ENCODE assay signal across 9 mouse cellular contexts in genomic region chr5:123679546-123680263, GRCm38 (mm10). TPM values are rescaled to one million over a fixed set of nuclear protein-coding genes. Genes with fewer than 3 reads are reported as not detected.
DNase-seq lines count a peak whose midpoint lies in the region; ATAC-seq lines count a peak whose summit lies in the region.
"Had no signal": no experiment of that assay in that cellular context is flagged by ENCODE, and none has a peak within 500 bp of the region (broad histone marks: within the 10 kb centered on the region; RNA-seq: fewer than 3 reads in every experiment).

No protein-coding gene starts in this region.

- H3K27ac ChIP-seq in hindbrain, embryonic 15.5 days (replicated peaks): peak overlapping the region; percentile 20; the same call in 1 of the 2 replicates
- H3K27ac ChIP-seq in hindbrain, embryonic 11.5 days (ENCODE audit: low read depth, low read length): no peak overlapping the region
- H3K27ac ChIP-seq in midbrain, embryonic 11.5 days (ENCODE audit: low read depth, low read length): no peak overlapping the region
- H3K27ac ChIP-seq in midbrain, embryonic 13.5 days: no peak overlapping the region
- peak overlapping the region; percentile 64 for H3K27ac ChIP-seq in stomach, embryonic 16.5 days (ENCODE audit: low read length)
- H3K27ac ChIP-seq: liver, embryonic 14.5 days had no signal

- no peak overlapping the region for H3K9ac ChIP-seq in hindbrain, embryonic 15.5 days
- no peak overlapping the region for H3K9ac ChIP-seq in hindbrain, embryonic 11.5 days (ENCODE audit: low read depth, low read length)
- H3K9ac ChIP-seq in midbrain, embryonic 11.5 days (ENCODE audit: low read length): no peak overlapping the region
- H3K9ac ChIP-seq in midbrain, embryonic 13.5 days (replicated peaks): no peak overlapping the region
- no peak overlapping the region for H3K9ac ChIP-seq in stomach, embryonic 16.5 days (ENCODE audit: low read length)
- H3K9ac ChIP-seq: liver, embryonic 14.5 days had no signal

- H3K4me2 ChIP-seq in hindbrain, embryonic 15.5 days: no peak overlapping the region
- no peak overlapping the region for H3K4me2 ChIP-seq in hindbrain, embryonic 11.5 days (replicated peaks; ENCODE audit: low read depth, low read length)
- no peak overlapping the region for H3K4me2 ChIP-seq in midbrain, embryonic 11.5 days
- no peak overlapping the region for H3K4me2 ChIP-seq in midbrain, embryonic 13.5 days (replicated peaks)
- H3K4me2 ChIP-seq in stomach, embryonic 16.5 days (ENCODE audit: low read depth, low read length): peak overlapping the region; percentile 9; the same call in 1 of the 2 replicates

- no peaks in the 10 kb centered on the region for H3K9me3 ChIP-seq in hindbrain, embryonic 15.5 days
- H3K9me3 ChIP-seq in hindbrain, embryonic 11.5 days (ENCODE audit: control insufficient read depth, low read length): no peaks in the 10 kb centered on the region
- H3K9me3 ChIP-seq in midbrain, embryonic 11.5 days (ENCODE audit: control insufficient read depth, low read length): no peaks in the 10 kb centered on the region
- H3K9me3 ChIP-seq in midbrain, embryonic 13.5 days: no peaks in the 10 kb centered on the region
- no peaks in the 10 kb centered on the region for H3K9me3 ChIP-seq in stomach, embryonic 16.5 days (replicated peaks; ENCODE audit: control insufficient read depth, low read length)

- WGBS in hindbrain, embryonic 15.5 days: 29% methylated on average over 5 of the region's 5 CpGs
- 70% methylated on average over 5 of the region's 5 CpGs for WGBS in hindbrain, embryonic 11.5 days
- WGBS in midbrain, embryonic 11.5 days: 69% methylated on average over 5 of the region's 5 CpGs
- WGBS in midbrain, embryonic 13.5 days: 53% methylated on average over 5 of the region's 5 CpGs
- WGBS in stomach, embryonic 16.5 days: 35% methylated on average over 5 of the region's 5 CpGs

- H3K27me3 ChIP-seq in hindbrain, embryonic 15.5 days: no peaks in the 10 kb centered on the region
- H3K27me3 ChIP-seq in hindbrain, embryonic 11.5 days (ENCODE audit: control insufficient read depth, insufficient read depth, low read length): no peaks in the 10 kb centered on the region
- H3K27me3 ChIP-seq in midbrain, embryonic 11.5 days (ENCODE audit: control insufficient read depth, insufficient read depth, low read length): no peaks in the 10 kb centered on the region
- no peaks in the 10 kb centered on the region for H3K27me3 ChIP-seq in midbrain, embryonic 13.5 days
- H3K27me3 ChIP-seq in stomach, embryonic 16.5 days (ENCODE audit: control insufficient read depth, insufficient read depth, low read length): no peaks in the 10 kb centered on the region

- H3K4me1 ChIP-seq in hindbrain, embryonic 15.5 days (replicated peaks): peaks cover 32% of the 10 kb centered on the region
- no peaks in the 10 kb centered on the region for H3K4me1 ChIP-seq in hindbrain, embryonic 11.5 days (replicated peaks; ENCODE audit: control insufficient read depth, insufficient read depth, low read length)
- H3K4me1 ChIP-seq in midbrain, embryonic 11.5 days (ENCODE audit: control insufficient read depth, insufficient read depth, low read length): peaks cover 10% of the 10 kb centered on the region
- peaks cover 38% of the 10 kb centered on the region for H3K4me1 ChIP-seq in midbrain, embryonic 13.5 days (replicated peaks)
- peaks cover 28% of the 10 kb centered on the region for H3K4me1 ChIP-seq in stomach, embryonic 16.5 days (ENCODE audit: control insufficient read depth, insufficient read depth, low read length)

- no peak for ATAC-seq in hindbrain, embryonic 15.5 days (ENCODE audit: low FRiP score, low read depth)
- no peak for ATAC-seq in hindbrain, embryonic 11.5 days (ENCODE audit: low FRiP score)
- ATAC-seq in midbrain, embryonic 11.5 days (ENCODE audit: low FRiP score): no peak
- no peak for ATAC-seq in midbrain, embryonic 13.5 days
- ATAC-seq in stomach, embryonic 16.5 days (ENCODE audit: insufficient read depth, low FRiP score): no peak
- ATAC-seq: midbrain, embryonic 16.5 days had no signal

- H3K4me3 ChIP-seq in hindbrain, embryonic 15.5 days: no peak overlapping the region
- H3K4me3 ChIP-seq in hindbrain, embryonic 11.5 days (ENCODE audit: low read depth, low read length): no peak overlapping the region
- H3K4me3 ChIP-seq in midbrain, embryonic 11.5 days (ENCODE audit: low read depth, low read length): no peak overlapping the region
- H3K4me3 ChIP-seq in midbrain, embryonic 13.5 days (replicated peaks): no peak overlapping the region
- no peak overlapping the region for H3K4me3 ChIP-seq in stomach, embryonic 16.5 days (replicated peaks; ENCODE audit: low read length)

- H3K36me3 ChIP-seq in hindbrain, embryonic 15.5 days: no peaks in the 10 kb centered on the region
- no peaks in the 10 kb centered on the region for H3K36me3 ChIP-seq in hindbrain, embryonic 11.5 days (ENCODE audit: control insufficient read depth, insufficient read depth, low read length)
- no peaks in the 10 kb centered on the region for H3K36me3 ChIP-seq in midbrain, embryonic 11.5 days (ENCODE audit: control insufficient read depth, insufficient read depth, low read length)
- 0 out of 2 replicates have a peak, but pooled peaks cover 4% of the 10 kb centered on the region for H3K36me3 ChIP-seq in midbrain, embryonic 13.5 days
- H3K36me3 ChIP-seq in stomach, embryonic 16.5 days (ENCODE audit: control insufficient read depth, insufficient read depth, low read length): no peaks in the 10 kb centered on the region

- no peak for DNase-seq in hindbrain, embryonic 11.5 days (ENCODE audit: low spot score)
- DNase-seq in midbrain, embryonic 11.5 days (ENCODE audit: low spot score, missing footprints): peak; percentile 72
- DNase-seq in cerebellum, adult 8-10 months: peak; percentile 57
- no peak for DNase-seq in right cerebral cortex, postnatal 4 days

RNA-seq across cellular contexts. Expression of gene Clip1, which starts 4.7 kb away (rescaled TPM):
- polyA plus RNA-seq in hindbrain, embryonic 15.5 days (2015; fragmentation: Nextera tagmentation; extraction: Ambion mirVana): 79.6 and 81.0 TPM in 2 replicates
- polyA plus RNA-seq in hindbrain, embryonic 11.5 days (2014; fragmentation: Nextera tagmentation; extraction: Ambion mirVana): 43.8 and 51.2 TPM in 2 replicates
- polyA plus RNA-seq in midbrain, embryonic 11.5 days (2014; fragmentation: Nextera tagmentation; extraction: Ambion mirVana): 42.8 and 46.8 TPM in 2 replicates
- 81.1 and 81.2 TPM in 2 replicates for polyA plus RNA-seq in midbrain, embryonic 13.5 days (2015; fragmentation: Nextera tagmentation; extraction: Ambion mirVana)
- 40.6 and 46.1 TPM in 2 replicates for polyA plus RNA-seq in stomach, embryonic 16.5 days (2015; fragmentation: Nextera tagmentation; extraction: Ambion mirVana)

RNA-seq across cellular contexts. Expression of gene Zcchc8, which starts 41.2 kb away (rescaled TPM):
- 58.1 and 68.5 TPM in 2 replicates for polyA plus RNA-seq in hindbrain, embryonic 15.5 days (2015; fragmentation: Nextera tagmentation; extraction: Ambion mirVana)
- 73.4 and 83.6 TPM in 2 replicates for polyA plus RNA-seq in hindbrain, embryonic 11.5 days (2014; fragmentation: Nextera tagmentation; extraction: Ambion mirVana)
- 80.8 and 84.7 TPM in 2 replicates for polyA plus RNA-seq in midbrain, embryonic 11.5 days (2014; fragmentation: Nextera tagmentation; extraction: Ambion mirVana)
- polyA plus RNA-seq in midbrain, embryonic 13.5 days (2015; fragmentation: Nextera tagmentation; extraction: Ambion mirVana): 81.8 and 83.6 TPM in 2 replicates
- polyA plus RNA-seq in stomach, embryonic 16.5 days (2015; fragmentation: Nextera tagmentation; extraction: Ambion mirVana): 61.1 and 64.5 TPM in 2 replicates

Comparison
In these comparisons a context has a peak if more than half of its experiments do, and no peak if none do; other contexts are left out.
1. H3K27ac ChIP-seq: peak in hindbrain, embryonic 15.5 days (single experiment) and stomach, embryonic 16.5 days (single experiment); none in hindbrain, embryonic 11.5 days (single experiment), midbrain, embryonic 11.5 days (single experiment) and midbrain, embryonic 13.5 days (single experiment).
2. DNase-seq: peak in midbrain, embryonic 11.5 days (single experiment) and cerebellum, adult 8-10 months (single experiment); none in hindbrain, embryonic 11.5 days (single experiment) and right cerebral cortex, postnatal 4 days (single experiment).